Mouse (Mus musculus) forebrain, embryonic 12.5 days (tissue): ENCODE data around the gene P3h3. TPM values are rescaled to one million over a fixed set of nuclear protein-coding genes. Genes with fewer than 3 reads are reported as not detected.
A peak's percentile ranks its signal among the peaks of the same experiment; 100 is the strongest.
"Not testable (repeated sequence)": the region's sequence is repeated elsewhere in the genome, so short reads cannot be mapped to it uniquely, and the experiment has no call there.

ENCODE experiments used
- ATAC-seq: fragments of 200-750 bp; cut with Nextera tagmentation; 2 replicates; pipeline ENCODE4 v1.8.0; 2017; ENCODE audit warnings: moderate TSS enrichment; ENCODE audit not compliant: low FRiP score
- H3K27ac ChIP-seq: fragments of 300-500 bp; sonication (generic); 2 replicates; pipeline ENCODE4 v1.5.1; 2016; ENCODE audit warnings: mild to moderate bottlenecking
- H3K27me3 ChIP-seq: fragments of 300-500 bp; sonication (generic); 2 replicates; pipeline ENCODE4 v1.6.1; 2016; ENCODE audit warnings: mild to moderate bottlenecking
- H3K36me3 ChIP-seq: fragments of 300-500 bp; sonication (generic); replicated peaks from 2 replicates; pipeline ENCODE4 v1.6.1; 2016; ENCODE audit warnings: mild to moderate bottlenecking
- H3K4me1 ChIP-seq: fragments of 300-500 bp; sonication (generic); 2 replicates; pipeline ENCODE4 v1.6.1; 2016
- H3K4me2 ChIP-seq: fragments of 300-500 bp; sonication (generic); 2 replicates; pipeline ENCODE4 v1.6.1; 2016; ENCODE audit warnings: mild to moderate bottlenecking, moderate library complexity
- H3K4me3 ChIP-seq: fragments of 300-500 bp; sonication (generic); replicated peaks from 2 replicates; pipeline ENCODE4 v1.5.1; 2016; ENCODE audit warnings: mild to moderate bottlenecking
- H3K9ac ChIP-seq: fragments of 300-500 bp; sonication (generic); 2 replicates; pipeline ENCODE4 v1.6.1; 2016; ENCODE audit warnings: mild to moderate bottlenecking
- H3K9me3 ChIP-seq: fragments of 300-500 bp; sonication (generic); 2 replicates; pipeline ENCODE4 v1.6.1; 2016
- WGBS: fragments of 180-500 bp; shearing (Covaris S2); methylation state at CpG from one replicate; pipeline ENCODE4 v1.1.7; 2016; 5-methylcytosine and 5-hydroxymethylcytosine counted together
- polyA plus RNA-seq: library from polyadenylated mRNA; unstranded; fragments of >200 nt; fragmentation: Nextera tagmentation; extraction: Ambion mirVana; gene quantifications from 2 replicates; pipeline ENCODE4 v1.2.1, GENCODE M21; 2016

P3h3 gene
- polyA plus RNA-seq: 15.0 and 19.8 TPM in 2 replicates

DNA sequence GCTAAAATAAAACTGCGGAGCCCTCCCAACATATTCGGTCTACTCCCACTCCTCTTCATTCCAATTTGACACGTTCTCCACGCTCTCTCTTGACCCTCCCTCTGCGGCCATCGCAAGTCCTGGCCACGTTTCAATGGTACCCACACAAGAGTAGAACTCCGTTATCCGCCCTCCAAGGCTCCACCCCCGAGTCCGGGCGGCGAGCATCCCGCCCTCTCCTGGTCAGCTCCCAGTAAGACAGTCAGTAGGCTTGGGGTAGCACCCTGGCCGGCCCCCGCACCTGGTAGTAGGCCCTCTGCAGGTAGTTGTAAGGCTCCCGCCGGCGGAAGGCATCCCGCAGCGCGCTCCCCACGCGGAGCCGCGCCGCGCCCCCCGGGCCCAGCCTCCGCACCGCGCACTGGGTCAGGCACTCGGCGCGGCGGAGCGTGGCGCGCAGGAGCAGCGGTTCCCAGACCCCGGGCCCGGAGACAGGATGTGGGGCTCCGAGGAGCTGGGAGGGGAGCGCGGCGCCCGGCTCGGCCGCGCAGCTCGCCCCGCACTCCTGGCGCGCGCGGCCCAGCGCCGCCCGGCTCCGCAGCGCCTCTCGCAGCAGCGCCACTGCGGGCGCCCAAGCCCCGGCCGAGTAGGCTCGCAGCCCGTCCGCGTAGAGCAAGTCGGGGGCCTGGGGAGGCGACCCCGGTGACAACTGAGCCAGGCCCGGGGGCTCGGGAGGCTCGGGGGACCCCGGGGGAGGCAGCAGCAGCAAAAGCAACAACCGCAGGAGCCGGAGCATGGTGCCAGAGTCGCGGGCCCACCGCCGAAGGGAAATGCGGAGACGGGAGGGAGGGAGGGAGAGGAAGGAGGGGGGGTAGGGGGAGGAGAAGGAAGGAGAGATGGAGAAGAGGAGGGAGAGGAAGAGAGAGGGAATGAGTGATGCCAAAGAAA lies at the start of gene P3h3:
TSS of gene P3h3 (minus strand) at position 837 of the 924 bp plus-strand sequence.
- WGBS: under 1% methylated on average over 86 of the region's 86 CpGs
- Histone ChIP-seq H3K9ac (peak within 1 kb of the TSS; percentile 91), H3K9me3 (no peaks in the 10 kb centered on the region), H3K36me3 (peaks cover 14% of the 10 kb centered on the region; the same call in 1 of the 2 replicates), H3K4me3 (peak within 1 kb of the TSS; percentile 78), H3K27me3 (peaks cover 14% of the 10 kb centered on the region), H3K4me1 (peaks cover 47% of the 10 kb centered on the region), H3K27ac (peak within 1 kb of the TSS; percentile 97), H3K4me2 (peak within 1 kb of the TSS; percentile 80)
- peak; percentile 88 for ATAC-seq

DNA sequence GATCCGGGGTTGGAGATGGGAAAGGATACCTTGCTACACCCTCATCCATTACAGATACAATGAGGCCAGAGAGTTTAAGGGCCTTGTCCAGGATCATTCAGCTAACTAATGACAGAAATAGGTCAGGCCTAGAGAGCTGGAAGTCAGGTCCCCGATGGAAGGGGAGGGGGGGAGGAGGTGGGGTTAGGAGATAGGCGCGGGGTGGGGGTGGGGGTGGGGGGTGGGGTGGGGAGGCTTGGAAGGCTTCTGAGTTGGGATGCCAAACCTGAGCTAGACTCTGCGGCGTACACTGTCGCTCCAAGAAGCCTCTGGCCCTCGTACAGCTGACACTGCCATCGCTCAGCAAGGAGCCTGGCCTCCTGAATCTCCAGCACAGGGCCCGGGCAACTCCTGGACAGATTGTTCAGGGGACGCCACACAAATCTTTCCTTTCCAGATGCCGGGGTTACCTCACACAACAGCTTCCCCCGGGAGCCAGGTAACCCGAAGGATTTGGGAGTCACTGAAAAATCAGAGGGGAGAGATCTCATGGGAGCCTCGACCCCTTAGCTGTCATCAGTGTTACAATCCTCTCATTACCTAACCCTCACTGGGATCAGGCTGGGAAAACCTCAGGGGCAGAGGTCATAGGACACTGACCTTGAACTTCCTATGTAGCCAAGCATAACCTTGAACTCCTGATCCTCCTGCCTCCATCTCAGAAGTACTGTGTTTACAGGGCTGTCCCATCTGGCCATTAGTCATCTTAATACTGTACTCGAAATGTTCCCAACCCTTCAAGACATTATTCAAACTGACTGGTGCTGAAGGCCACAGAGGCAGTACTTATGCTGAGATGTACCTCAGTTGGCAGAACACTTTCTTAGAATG lies 47.7 kb upstream of the P3h3 start:
- peak overlapping the region; percentile 78 for H3K9ac ChIP-seq
- H3K9me3 ChIP-seq: no peaks in the 10 kb centered on the region
- no peak for ATAC-seq
- peaks cover 17% of the 10 kb centered on the region for H3K27me3 ChIP-seq
- H3K36me3 ChIP-seq: no peaks in the 10 kb centered on the region
- WGBS: 22% methylated on average over 15 of the region's 16 CpGs
- H3K4me3 ChIP-seq: peak overlapping the region; percentile 45
- H3K4me1 ChIP-seq: peaks cover 30% of the 10 kb centered on the region
- H3K4me2 ChIP-seq: peak overlapping the region; percentile 70
- H3K27ac ChIP-seq: peak overlapping the region; percentile 99

DNA sequence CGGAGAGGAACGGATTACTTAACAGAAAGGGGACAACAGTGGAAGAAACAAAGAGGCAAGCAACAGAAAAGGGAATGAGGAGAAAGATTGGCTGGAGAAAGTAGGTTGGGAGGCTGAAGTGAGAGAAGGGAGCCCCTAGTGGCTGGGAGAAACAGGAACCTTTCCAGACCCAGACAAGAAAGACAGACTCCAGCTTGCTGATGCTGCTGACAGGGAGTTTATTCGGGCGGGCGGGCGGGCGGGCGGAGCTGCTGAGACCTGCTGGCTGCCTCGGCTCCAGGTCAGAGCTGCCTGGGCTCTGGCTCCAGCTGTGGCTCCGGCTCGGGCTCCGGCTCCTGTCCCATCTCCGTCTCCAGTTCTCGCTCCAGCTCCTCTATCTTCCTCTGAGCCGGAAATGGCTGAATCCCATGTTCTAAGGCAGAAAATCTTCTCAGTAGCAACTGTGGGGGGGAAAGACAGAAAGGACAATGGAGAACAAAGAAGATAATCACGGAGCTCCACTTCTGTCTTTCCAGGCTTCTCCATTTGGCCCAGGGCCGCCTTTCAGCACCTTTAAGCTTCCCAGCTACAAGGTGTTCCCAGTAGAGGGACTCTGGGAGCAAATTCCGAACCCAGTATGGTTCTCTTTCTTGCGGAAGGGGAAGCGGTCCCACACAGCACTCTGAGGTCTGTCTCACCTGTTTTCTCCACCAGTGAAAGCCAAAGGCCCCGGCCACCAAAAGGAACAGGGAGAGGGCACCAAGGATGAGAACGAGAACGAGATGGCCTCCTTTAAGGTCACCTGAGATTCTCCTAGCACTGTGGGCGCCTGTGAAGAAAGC lies 46.8 kb upstream of the P3h3 start:
- peaks cover 23% of the 10 kb centered on the region for H3K4me1 ChIP-seq
- H3K36me3 ChIP-seq: no peaks in the 10 kb centered on the region
- peak; percentile 76 for ATAC-seq

DNA sequence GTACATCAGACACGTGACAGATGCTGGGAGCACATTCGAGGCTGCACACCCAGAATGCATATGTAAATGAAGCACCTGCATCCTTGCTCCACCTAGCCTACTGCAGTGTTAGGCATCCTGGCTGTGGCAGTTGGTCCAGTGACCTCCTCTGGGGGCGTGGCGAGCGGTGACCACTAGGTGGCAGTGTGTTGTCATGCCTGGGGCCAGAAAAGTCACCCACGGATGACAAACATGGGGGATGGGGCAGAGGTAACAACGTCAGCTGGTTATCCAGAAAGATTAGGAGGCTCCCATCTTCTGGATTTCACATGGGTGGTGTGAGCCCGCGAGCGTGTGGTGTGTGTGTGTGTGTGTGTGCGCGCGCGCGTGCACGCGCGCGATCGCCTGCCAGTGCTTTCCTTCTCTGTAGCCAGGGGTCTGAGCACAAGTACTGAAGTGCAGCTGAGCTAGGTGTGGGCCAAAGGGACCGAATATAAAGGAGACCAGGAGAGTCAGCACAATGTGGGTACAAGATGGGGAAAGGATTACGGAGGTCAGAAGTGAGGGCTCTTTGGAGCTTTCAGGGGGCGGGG lies 46.1 kb upstream of the P3h3 start:
- Histone ChIP-seq H3K4me2 (peak overlapping the region; percentile 70), H3K27ac (peak overlapping the region; percentile 99), H3K4me3 (peak overlapping the region; percentile 45), H3K9ac (peak overlapping the region; percentile 78), H3K4me1 (peaks cover 23% of the 10 kb centered on the region), H3K36me3 (no peaks in the 10 kb centered on the region), H3K9me3 (no peaks in the 10 kb centered on the region), H3K27me3 (peaks cover 6% of the 10 kb centered on the region)
- WGBS: 0% methylated on average over 23 of the region's 23 CpGs
- ATAC-seq: peak; percentile 86

More for the DNA sequence above, 46.8 kb upstream of the P3h3 start:
- peak overlapping the region; percentile 45 for H3K4me3 ChIP-seq
- no peaks in the 10 kb centered on the region for H3K9me3 ChIP-seq
- peaks cover 10% of the 10 kb centered on the region for H3K27me3 ChIP-seq
- 5% methylated on average over 24 of the region's 24 CpGs for WGBS
- H3K9ac ChIP-seq: peak overlapping the region; percentile 78
- peak overlapping the region; percentile 70 for H3K4me2 ChIP-seq
- H3K27ac ChIP-seq: peak overlapping the region; percentile 99

DNA sequence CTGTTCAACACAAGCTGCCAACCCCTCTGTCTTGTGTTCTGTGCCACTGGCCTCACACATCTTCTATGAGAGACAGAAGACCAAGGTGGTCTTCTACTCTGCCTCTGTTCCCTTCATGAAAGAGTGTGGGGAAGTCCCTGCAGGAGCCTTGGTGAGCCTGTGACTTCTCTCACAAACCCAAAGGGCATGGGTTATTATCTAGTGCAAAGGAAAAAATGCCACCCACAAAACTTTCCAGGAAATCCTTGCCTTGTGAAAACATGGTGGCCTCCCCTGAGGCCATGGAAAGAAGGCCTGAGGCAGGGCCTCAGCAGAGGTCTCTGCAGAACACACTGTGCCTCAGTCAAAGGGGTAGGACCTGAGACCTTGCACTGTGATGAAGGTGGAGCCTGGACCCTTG lies 44.3 kb upstream of the P3h3 start:
- no peak overlapping the region for H3K4me2 ChIP-seq
- H3K4me3 ChIP-seq: no peak overlapping the region
- H3K4me1 ChIP-seq: peaks cover 23% of the 10 kb centered on the region
- H3K27ac ChIP-seq: no peak overlapping the region
- no peak overlapping the region for H3K9ac ChIP-seq
- H3K9me3 ChIP-seq: no peaks in the 10 kb centered on the region
- ATAC-seq: no peak
- H3K27me3 ChIP-seq: no peaks in the 10 kb centered on the region
- H3K36me3 ChIP-seq: no peaks in the 10 kb centered on the region

DNA sequence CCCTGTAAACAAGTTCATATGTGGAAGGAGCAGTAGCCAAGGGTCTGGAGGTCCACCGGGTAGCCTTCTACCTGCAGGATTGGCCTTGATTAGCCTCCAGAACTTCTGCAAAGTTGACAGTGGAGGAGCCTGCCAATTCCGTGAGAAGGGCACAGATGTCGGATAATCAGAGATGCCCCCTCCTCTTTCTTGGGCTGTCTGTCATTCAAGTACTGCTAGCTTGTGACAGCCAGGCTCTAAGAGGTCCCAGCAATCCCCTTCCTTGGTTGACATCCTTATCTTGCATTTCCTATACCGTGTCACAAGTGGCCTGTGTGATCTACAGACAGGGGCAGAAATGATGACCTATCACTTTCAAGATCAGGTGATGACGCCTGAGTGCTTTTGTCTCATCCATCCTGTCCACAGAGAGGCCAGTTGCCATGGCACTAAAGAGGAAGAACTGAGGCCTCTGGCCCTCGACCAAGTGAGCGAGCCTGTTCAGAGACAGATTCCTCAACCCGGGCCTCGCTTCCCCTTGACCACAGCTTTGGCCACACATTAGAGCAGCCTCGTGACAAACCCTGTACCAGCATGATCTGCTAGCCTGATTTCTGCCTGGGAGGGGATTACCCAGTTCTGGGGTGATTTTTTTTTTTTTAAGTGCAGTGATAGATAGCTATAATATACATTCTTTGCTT lies 43.4 kb upstream of the P3h3 start:
- Histone ChIP-seq H3K27me3 (no peaks in the 10 kb centered on the region), H3K9me3 (no peaks in the 10 kb centered on the region), H3K4me1 (peaks cover 23% of the 10 kb centered on the region), H3K4me3 (no peak overlapping the region), H3K9ac (no peak overlapping the region), H3K36me3 (no peaks in the 10 kb centered on the region), H3K4me2 (no peak overlapping the region), H3K27ac (no peak overlapping the region)
- no peak for ATAC-seq
- WGBS: 68% methylated on average over 10 of the region's 10 CpGs

DNA sequence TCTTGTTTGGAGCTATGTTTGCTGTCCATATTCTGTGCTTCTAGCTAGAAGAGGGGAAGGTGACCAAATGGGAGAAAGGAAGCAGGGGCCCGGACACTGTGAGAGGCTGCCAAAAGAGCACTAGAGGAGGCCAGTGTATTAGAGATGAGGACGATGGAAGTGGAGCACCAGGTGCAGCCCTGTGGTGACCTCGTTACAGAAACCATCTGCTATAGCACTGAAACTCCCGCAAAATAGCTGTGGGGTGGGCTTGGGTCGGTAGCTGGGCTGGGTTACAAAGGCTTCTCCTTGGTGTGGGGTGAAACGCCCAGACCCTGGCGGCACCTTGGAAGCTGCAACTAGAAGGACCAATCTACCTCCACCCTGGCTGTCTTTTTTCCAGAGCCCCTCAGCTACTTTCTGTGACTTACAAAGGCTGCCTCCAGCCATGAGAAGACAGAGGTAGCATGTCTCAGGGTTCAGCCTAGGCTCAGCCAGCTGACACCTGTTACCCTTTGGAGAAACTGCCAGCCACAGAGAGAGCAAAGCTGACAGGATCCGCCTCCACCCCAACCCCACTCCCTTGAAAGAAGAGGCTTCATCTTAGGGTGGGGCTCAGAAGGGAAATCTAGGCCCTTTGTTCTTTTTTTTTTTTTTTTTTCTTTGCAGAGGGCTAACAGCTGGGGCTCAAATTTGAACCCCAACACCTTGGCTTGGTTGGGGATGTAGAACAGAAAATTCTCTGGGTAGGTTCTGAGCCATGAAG lies 42.7 kb upstream of the P3h3 start:
- Histone ChIP-seq H3K4me2 (no peak overlapping the region), H3K4me3 (no peak overlapping the region), H3K4me1 (peaks cover 21% of the 10 kb centered on the region), H3K36me3 (no peaks in the 10 kb centered on the region), H3K9ac (no peak overlapping the region), H3K27me3 (no peaks in the 10 kb centered on the region), H3K9me3 (no peaks in the 10 kb centered on the region), H3K27ac (no peak overlapping the region)
- no peak for ATAC-seq
- WGBS: 52% methylated on average over 8 of the region's 8 CpGs

DNA sequence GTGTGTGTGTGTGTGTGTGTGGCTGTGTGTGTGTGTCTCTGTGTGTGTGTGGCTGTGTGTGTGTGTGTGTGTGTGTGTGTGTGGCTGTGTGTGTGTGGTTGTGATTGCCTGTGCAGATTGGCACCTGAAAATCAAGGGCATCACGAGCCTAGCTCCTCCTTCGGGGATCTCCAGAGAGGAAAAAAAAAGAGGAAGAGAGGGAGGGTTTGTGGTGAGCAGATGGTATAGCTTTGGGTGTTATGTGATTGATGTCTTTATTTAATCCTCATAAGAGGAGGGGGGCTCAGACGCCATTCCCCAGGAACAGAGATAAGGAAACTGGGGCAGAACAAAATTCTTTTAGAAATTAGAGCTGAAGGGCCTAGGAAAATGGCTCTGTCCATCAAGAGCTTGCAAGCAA lies 40.8 kb upstream of the P3h3 start:
- H3K36me3 ChIP-seq: no peaks in the 10 kb centered on the region

DNA sequence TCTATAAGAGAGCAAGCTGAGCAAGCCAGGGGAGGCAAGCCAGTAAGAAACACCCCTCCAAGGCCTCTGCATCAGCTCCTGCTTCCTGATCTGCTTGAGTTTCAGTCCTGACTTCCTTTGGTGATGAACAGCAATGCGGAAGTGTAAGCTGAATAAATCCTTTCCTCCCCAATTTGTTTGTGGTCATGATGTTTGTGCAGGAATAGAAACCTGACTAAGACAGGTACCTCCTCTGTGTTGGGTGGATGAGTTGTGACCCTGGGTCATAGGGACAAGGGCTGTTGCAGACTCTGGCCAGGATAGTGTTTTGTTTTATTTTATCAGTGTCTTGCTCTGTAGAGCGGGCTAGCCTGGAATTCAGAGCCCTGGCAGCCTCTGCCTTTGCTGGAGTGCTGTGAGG lies 36.6 kb upstream of the P3h3 start:
- H3K27ac ChIP-seq, H3K4me3 ChIP-seq, H3K9ac ChIP-seq, H3K4me1 ChIP-seq, H3K9me3 ChIP-seq, H3K27me3 ChIP-seq, H3K36me3 ChIP-seq, ATAC-seq, H3K4me2 ChIP-seq: not testable (repeated sequence)
- 92% methylated on average over 2 of the region's 2 CpGs for WGBS

More for the DNA sequence above, 40.8 kb upstream of the P3h3 start:
- no peaks in the 10 kb centered on the region for H3K27me3 ChIP-seq
- H3K4me2 ChIP-seq: no peak overlapping the region
- no peak overlapping the region for H3K4me3 ChIP-seq
- H3K9me3 ChIP-seq: no peaks in the 10 kb centered on the region
- peak overlapping the region; percentile 42 for H3K27ac ChIP-seq
- H3K4me1 ChIP-seq: peaks cover 5% of the 10 kb centered on the region
- WGBS: 65% methylated on average over 3 of the region's 3 CpGs
- no peak overlapping the region for H3K9ac ChIP-seq
- no peak for ATAC-seq

DNA sequence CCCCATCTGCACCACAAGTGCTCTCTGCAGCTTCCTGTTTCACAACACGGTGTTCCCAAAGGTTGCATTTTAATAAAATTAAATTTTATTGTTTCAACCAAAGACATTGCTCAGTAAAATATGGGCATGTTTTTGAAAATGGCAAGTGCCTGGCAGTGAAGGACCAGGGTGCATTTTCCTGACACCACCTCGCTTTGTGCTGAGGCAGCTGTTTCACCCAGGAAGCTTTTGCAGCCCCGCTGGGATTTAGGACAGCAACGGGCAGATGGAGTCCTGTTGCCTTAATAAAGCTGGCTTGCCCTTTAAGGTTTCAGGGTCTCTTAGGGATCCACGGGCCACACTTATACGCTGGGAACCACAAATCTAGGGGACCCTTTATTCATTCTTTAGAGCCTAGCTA lies 33.4 kb upstream of the P3h3 start:
- WGBS: 64% methylated on average over 6 of the region's 6 CpGs
- Histone ChIP-seq H3K36me3 (no peaks in the 10 kb centered on the region), H3K27me3 (peaks cover 2% of the 10 kb centered on the region; the same call in 1 of the 2 replicates), H3K4me1 (no peaks in the 10 kb centered on the region), H3K27ac (no peak overlapping the region), H3K4me3 (no peak overlapping the region), H3K9ac (no peak overlapping the region), H3K4me2 (no peak overlapping the region), H3K9me3 (no peaks in the 10 kb centered on the region)
- ATAC-seq: no peak
